Mouse (Mus musculus) spleen, adult 2 months (tissue): ENCODE data around the gene Zfp398.

Experiments
- CTCF ChIP-seq: fragments of 200-500 bp; IDR thresholded peaks from 2 replicates; pipeline ENCODE4 v1.5.1; 2011; ENCODE audit warnings: mild to moderate bottlenecking, inconsistent platforms; ENCODE audit not compliant: insufficient read depth, insufficient read length, insufficient replicate concordance; ENCODE audit errors: extremely low read depth
- POLR2A ChIP-seq: fragments of 200-500 bp; IDR thresholded peaks from 2 replicates; pipeline ENCODE4 v1.6.1; 2011; ENCODE audit warnings: low read depth, low read length, inconsistent platforms

GRCm38 (mm10) chr6:47807419-47807818, 28.0 kb upstream of the Zfp398 start:
- TF ChIP-seq CTCF, result no peak
- TF ChIP-seq POLR2A, result no peak
